Mouse (Mus musculus): ENCODE results near the gene Mettl9.

DNA sequence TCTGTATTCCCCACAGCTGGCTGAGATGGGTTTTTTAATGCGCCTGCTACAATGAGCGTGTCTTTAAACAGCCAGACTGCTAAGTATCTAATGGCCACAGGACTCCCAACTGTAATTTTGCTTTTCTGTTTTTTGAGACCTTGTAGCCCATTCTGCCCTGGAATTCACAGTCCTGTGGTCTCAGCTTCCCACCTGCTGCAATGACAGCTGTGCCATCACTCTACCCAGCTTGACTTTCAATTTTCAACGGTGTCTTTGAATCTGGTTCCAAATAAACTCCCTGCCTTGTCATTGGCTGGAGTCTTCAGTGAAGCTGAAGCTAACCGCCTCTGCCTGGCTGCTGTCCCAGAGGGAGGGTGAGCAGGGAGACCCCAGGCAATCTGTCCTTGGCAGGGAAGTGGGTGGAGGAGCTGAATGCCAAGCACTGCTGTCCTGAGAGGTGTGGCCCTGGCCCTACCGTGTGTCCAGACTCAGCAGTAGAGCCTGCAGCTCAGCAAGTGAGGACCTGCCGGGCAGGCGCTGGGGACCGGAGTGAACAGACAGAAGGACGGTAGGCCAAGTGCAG, 48.8 kb downstream of the Mettl9 start:
- TF ChIP-seq CTCF (IDR thresholded peaks at IDR 0.05; ENCODE audit: low read depth) (no peak), EP300 (IDR thresholded peaks at IDR 0.05; ENCODE audit: low read depth) (no peak)

All from liver, embryonic 14.5 days (tissue).